Mouse (Mus musculus): Measurements from ENCODE around the gene Gli1.

- TF ChIP-seq TAL1 (IDR thresholded peaks at IDR 0.05; ENCODE audit: low read length) (no peak), GATA1 (IDR thresholded peaks at IDR 0.05; ENCODE audit: low read length) (no peak)
These were observed 23.8 kb downstream of the Gli1 start for GRCm38 (mm10) chr10:127318009-127318408.
